Mouse (Mus musculus) activated CD4-positive, CD25-positive, alpha-beta regulatory T cell, adult 9 weeks (primary cell): Measurements from ENCODE around the gene Olfr1161. TPM values are rescaled to one million over a fixed set of nuclear protein-coding genes. Genes with fewer than 3 reads are reported as not detected.

Source experiments
- polyA plus RNA-seq: library from polyadenylated mRNA; unstranded; fragments of 100-300 nt; shearing (Covaris generic); gene quantifications from one replicate; pipeline ENCODE4 v1.2.1, GENCODE M21; 2017

The Olfr1161 gene
- polyA plus RNA-seq: not detected

DNA sequence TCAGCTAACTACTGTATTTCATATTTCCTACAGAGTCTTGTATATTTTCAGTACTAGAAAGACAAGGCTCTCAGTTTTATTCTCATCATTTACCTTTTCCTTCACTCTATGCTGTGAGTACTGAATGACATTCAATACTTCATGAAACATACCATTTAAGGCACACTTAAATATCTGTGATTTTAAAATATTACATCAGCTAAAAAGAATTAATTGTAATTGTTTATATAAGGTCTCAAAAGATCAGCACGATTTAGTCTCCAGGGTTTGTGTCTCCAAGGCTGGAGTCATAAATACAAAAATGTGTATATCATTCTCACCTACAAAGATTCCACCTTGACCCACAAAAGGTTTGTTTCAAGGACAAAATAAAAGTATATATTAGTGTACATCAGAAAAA lies at the start of gene Olfr1161:
TSS of gene Olfr1161 (plus strand) at position 301 of the 400 bp plus-strand sequence.

DNA sequence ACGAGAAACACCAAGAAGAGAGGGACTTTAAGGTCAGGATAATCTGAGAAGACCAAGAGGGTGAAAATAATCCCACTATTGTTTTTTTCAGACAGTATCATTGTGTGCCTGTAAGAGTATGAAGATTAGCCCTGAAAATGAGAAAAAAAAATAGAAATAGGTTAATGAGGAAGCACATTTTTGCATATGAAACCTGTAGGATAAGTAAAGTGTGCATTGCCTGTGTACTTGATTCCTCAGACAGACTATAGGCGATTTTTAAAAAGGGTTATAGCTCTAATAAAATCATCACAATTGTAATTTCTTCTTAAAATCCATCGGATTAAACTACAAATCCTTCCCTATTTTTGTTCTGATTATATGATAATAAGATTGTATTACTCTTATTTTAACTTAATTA lies 48.0 kb upstream of the Olfr1161 start, which contains the start of gene Olfr74:
TSS of gene Olfr74 (minus strand) at position 101 of the 400 bp plus-strand sequence.

DNA sequence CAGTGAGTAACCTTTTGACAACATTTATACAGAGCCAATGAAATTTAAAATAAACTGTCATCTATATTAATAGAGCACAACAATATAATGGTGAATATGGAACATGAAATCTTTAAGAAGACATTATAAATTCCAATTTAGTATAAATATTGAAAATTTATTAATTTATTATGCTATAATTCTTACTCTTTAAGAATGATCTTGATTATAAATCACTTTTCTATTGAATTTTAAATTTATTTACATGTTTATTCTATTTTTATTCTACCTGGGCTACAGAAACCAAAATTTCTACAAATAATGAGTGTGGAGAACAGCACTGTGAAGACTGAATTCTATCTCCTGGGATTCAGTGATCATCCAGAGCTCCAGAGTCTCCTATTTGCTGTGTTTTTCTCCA lies 32.8 kb upstream of the Olfr1161 start, which contains the start of gene Olfr1158:
TSS of gene Olfr1158 (plus strand) at position 301 of the 400 bp plus-strand sequence.

DNA sequence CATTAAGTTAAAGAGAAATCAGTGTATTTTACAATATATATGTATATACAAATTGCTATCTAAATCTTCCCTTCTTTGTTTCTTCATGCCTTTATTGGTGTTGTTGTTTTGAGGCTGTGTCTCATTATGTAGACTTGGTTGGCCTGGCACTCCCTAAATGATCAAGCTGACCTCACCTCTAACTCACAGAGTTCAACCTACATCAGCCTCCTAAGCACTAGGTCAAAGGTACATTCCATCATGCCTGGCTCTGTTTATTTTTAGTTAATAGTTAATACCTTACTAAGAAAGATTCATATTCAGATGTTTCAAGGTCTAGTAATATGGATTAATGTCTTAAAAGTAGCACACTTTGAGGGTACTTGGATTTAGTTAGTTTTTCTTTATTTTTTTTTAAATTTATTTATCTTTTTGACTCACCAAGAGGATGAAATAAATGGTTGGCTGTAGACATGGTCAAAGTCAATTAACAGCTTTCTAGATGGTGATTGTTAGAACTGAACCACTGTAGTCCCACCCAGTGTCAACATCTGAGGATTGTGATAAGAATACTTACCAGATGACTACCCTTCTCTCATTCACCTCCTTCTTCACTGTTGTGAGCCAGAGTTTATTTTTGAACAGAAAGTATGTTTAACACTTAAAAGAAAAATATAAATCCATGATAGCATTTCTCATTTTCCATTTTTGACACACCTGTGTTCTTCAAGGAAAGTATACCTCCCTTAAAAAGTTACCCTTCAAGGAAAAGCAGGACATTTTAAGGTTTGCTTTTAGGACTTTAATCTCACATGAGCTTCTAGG lies 14.9 kb upstream of the Olfr1161 start, which contains the start of gene Olfr1160:
TSS of gene Olfr1160 (minus strand) at position 754 of the 804 bp plus-strand sequence.

DNA sequence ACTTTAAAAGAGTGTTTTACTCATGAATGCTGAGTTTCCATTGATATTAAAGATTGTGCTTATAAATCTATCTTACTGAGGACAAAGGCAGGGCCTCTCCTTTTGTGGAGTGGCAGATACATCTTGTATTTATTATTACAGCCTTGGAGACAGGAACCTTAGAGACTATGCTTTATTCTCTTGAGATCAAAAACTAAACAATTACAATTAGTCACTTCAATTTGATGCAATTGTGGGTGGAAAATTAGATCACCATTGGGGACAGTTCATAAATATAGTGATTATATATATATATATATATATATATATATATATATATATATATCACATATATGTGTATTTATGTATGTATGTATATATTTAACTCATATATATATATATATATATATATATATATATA lies 15.0 kb downstream of the Olfr1161 start, which contains the start of gene Olfr73:
TSS of gene Olfr73 (minus strand) at position 101 of the 400 bp plus-strand sequence.

DNA sequence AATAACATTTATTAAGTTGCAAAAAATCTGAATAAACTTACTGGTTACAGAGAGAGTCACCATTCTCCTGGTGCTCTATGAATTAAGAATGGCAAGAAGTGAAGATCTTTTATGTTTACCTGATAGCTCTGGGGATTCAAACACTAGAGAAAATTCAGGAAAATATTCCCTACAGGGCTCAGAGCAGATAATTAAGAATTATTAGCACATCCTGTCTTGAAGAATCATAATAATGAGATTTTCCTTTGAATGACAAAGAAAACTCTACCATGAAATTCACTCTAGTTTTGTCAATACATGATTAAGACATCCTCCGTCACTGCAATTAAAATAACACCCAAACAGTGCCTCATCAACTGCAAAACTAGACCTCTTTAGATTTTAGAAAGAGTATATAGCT lies 28.5 kb downstream of the Olfr1161 start, which contains the start of gene Olfr1162:
TSS of gene Olfr1162 (minus strand) at position 101 of the 400 bp plus-strand sequence.

DNA sequence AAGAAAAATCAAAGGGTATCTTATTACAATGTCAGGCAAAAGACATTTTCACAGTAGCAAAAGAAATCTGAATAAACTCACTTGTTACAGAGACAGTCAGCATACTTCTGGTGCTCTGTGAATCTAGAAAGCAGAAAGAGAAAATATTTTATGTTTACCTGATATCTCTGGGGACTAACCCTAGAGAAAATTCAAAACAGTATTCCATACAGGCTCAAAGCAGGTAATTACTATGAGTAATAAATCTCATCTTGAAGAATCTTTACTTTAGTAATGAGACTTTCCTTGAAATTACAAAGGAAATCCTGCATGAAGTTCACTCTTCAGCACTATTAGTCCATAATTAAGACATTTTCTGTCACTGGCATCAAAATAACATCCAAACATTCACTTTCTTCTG lies 49.2 kb downstream of the Olfr1161 start, which contains the start of gene Olfr1163:
TSS of gene Olfr1163 (minus strand) at position 101 of the 400 bp plus-strand sequence.

Other genes starting within 250 kb of the Olfr1161 start
- not detected for gene Olfr152, start 243.3 kb upstream of the Olfr1161 start, polyA plus RNA-seq
- gene Olfr1143, start 222.2 kb upstream of the Olfr1161 start, polyA plus RNA-seq: not detected
- gene Olfr1145, start 213.0 kb upstream of the Olfr1161 start, polyA plus RNA-seq: not detected
- gene Olfr1148, start 192.2 kb upstream of the Olfr1161 start, polyA plus RNA-seq: not detected
- gene Olfr1150-ps1, start 178.8 kb upstream of the Olfr1161 start, polyA plus RNA-seq: not detected
- gene Olfr1151, start 166.9 kb upstream of the Olfr1161 start, polyA plus RNA-seq: not detected
- gene Olfr1152, start 156.3 kb upstream of the Olfr1161 start, polyA plus RNA-seq: not detected
- not detected for gene Olfr1153, start 127.8 kb upstream of the Olfr1161 start, polyA plus RNA-seq
- not detected for gene Olfr1154, start 117.6 kb upstream of the Olfr1161 start, polyA plus RNA-seq
- not detected for gene Olfr1155, start 77.6 kb upstream of the Olfr1161 start, polyA plus RNA-seq
- gene Olfr1156, start 69.7 kb upstream of the Olfr1161 start, polyA plus RNA-seq: 0.20 TPM
- not detected for gene Olfr1157, start 54.5 kb upstream of the Olfr1161 start, polyA plus RNA-seq
- not detected for gene Olfr74, start 48.1 kb upstream of the Olfr1161 start, polyA plus RNA-seq
- gene Olfr1158, start 32.7 kb upstream of the Olfr1161 start, polyA plus RNA-seq: not detected
- not detected for gene Olfr1160, start 14.5 kb upstream of the Olfr1161 start, polyA plus RNA-seq
- gene Olfr73, start 14.9 kb downstream of the Olfr1161 start, polyA plus RNA-seq: not detected
- not detected for gene Olfr1162, start 28.4 kb downstream of the Olfr1161 start, polyA plus RNA-seq
- gene Olfr1163, start 49.1 kb downstream of the Olfr1161 start, polyA plus RNA-seq: not detected
- not detected for gene Olfr1164, start 71.2 kb downstream of the Olfr1161 start, polyA plus RNA-seq
- gene Olfr1166, start 105.5 kb downstream of the Olfr1161 start, polyA plus RNA-seq: not detected
- not detected for gene Olfr1167, start 132.4 kb downstream of the Olfr1161 start, polyA plus RNA-seq
- not detected for gene Olfr1168, start 159.1 kb downstream of the Olfr1161 start, polyA plus RNA-seq
- not detected for gene Olfr1170, start 205.6 kb downstream of the Olfr1161 start, polyA plus RNA-seq